Mouse (Mus musculus) limb, embryonic 11.5 days (tissue): Measurements from ENCODE around the gene Atad3a. TPM values are rescaled to one million over a fixed set of nuclear protein-coding genes. Genes with fewer than 3 reads are reported as not detected.

Source experiments
- ATAC-seq: fragments of 200-750 bp; cut with Nextera tagmentation; 2 replicates; pipeline ENCODE4 v1.8.0; 2017; ENCODE audit warnings: low read depth; ENCODE audit not compliant: insufficient number of reproducible peaks, low FRiP score, low TSS enrichment
- DNase-seq: peaks from one replicate; pipeline ENCODE4 v3.0.0-alpha.2; 2015; ENCODE audit warnings: low spot score
- H3K27ac ChIP-seq: fragments of 300-500 bp; sonication (generic); replicated peaks from 2 replicates; pipeline ENCODE4 v1.5.1; 2014; ENCODE audit warnings: low read depth, mild to moderate bottlenecking, low read length
- H3K27me3 ChIP-seq: fragments of 300-500 bp; sonication (generic); 2 replicates; pipeline ENCODE4 v1.6.1; 2014; ENCODE audit warnings: mild to moderate bottlenecking, low read length, mixed read lengths; ENCODE audit not compliant: control insufficient read depth, insufficient read depth
- H3K36me3 ChIP-seq: fragments of 300-500 bp; sonication (generic); 2 replicates; pipeline ENCODE4 v1.6.1; 2014; ENCODE audit warnings: mild to moderate bottlenecking, low read length, moderate library complexity, mixed read lengths; ENCODE audit not compliant: control insufficient read depth, insufficient read depth
- H3K4me1 ChIP-seq: fragments of 300-500 bp; sonication (generic); 2 replicates; pipeline ENCODE4 v1.6.1; 2014; ENCODE audit warnings: low read length, mixed read lengths; ENCODE audit not compliant: control insufficient read depth, insufficient read depth
- H3K4me2 ChIP-seq: fragments of 300-500 bp; sonication (generic); 2 replicates; pipeline ENCODE4 v1.6.1; 2014; ENCODE audit warnings: low read depth, mild to moderate bottlenecking, moderate library complexity; ENCODE audit not compliant: severe bottlenecking
- H3K4me3 ChIP-seq: fragments of 300-500 bp; sonication (generic); 2 replicates; pipeline ENCODE4 v1.5.1; 2014; ENCODE audit warnings: low read depth, low read length
- H3K9ac ChIP-seq: fragments of 300-500 bp; sonication (generic); 2 replicates; pipeline ENCODE4 v1.6.1; 2014; ENCODE audit warnings: mild to moderate bottlenecking, low read length
- H3K9me3 ChIP-seq: fragments of 300-500 bp; sonication (generic); 2 replicates; pipeline ENCODE4 v1.6.1; 2016; ENCODE audit warnings: low read length; ENCODE audit not compliant: control insufficient read depth
- WGBS: fragments of 180-500 bp; shearing (Covaris S2); extraction: QIAGEN DNeasy Blood & Tissue Kit; methylation state at CpG from one replicate; pipeline ENCODE4 v1.1.7; 2014; 5-methylcytosine and 5-hydroxymethylcytosine counted together
- polyA plus RNA-seq: library from polyadenylated mRNA; unstranded; fragments of >200 nt; fragmentation: Nextera tagmentation; extraction: Ambion mirVana; gene quantifications from 2 replicates; pipeline ENCODE4 v1.2.1, GENCODE M21; 2014

Gene Atad3a
- 103 and 104 TPM in 2 replicates for polyA plus RNA-seq

DNA sequence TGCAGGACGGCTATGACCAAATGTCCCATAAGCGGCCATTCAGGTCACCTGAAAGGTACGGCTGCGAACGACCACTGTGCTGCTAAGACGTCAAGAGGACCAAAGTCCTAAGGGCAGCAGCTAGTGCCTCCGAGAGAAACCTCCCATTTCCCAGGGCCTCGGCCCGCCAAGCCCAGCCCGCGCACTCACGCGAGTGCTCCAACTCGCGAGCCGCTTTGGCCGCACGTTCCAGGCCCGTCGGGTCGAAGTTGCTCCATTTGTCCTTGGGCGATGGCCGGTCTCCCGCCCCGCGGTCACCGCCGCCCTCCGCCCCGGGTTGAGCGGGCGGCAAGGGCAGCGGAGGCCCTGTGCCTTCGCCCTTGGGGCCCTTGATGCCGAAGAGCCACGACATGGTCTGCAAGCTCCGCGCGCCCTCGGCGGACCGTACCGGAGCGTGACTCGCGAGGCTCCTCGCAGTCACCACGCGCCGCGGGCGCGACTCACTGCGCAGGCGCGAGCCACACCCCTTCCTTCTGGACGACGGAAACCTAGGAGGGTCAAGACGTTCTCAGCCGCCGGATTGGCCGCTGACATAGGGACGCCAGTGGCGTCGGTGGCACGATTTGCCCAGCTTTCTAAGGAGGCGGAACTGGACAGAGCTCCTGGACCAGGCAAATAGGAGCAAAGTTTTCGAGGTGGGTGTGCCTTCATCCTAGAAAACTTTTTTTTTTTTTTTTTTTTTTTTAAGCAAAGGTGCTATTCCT, at the start of gene Atad3a:
Gene Atad3a, minus strand, starts transcription at position 481 of the 743 bp plus-strand sequence.
- H3K36me3 ChIP-seq, result peaks cover 7% of the 10 kb centered on the region
- H3K4me2 ChIP-seq, result peak within 1 kb of the TSS; percentile 85
- H3K27me3 ChIP-seq, result no peaks in the 10 kb centered on the region
- peak; percentile 97 for DNase-seq
- H3K9me3 ChIP-seq, result no peaks in the 10 kb centered on the region
- peak; percentile 96 for ATAC-seq
- WGBS, result under 1% methylated on average over 68 of the region's 68 CpGs
- H3K9ac ChIP-seq, result peak within 1 kb of the TSS; percentile 78
- H3K4me1 ChIP-seq, result peaks cover 12% of the 10 kb centered on the region
- H3K4me3 ChIP-seq, result peak within 1 kb of the TSS; percentile 89
- no peak within 1 kb of the TSS for H3K27ac ChIP-seq

DNA sequence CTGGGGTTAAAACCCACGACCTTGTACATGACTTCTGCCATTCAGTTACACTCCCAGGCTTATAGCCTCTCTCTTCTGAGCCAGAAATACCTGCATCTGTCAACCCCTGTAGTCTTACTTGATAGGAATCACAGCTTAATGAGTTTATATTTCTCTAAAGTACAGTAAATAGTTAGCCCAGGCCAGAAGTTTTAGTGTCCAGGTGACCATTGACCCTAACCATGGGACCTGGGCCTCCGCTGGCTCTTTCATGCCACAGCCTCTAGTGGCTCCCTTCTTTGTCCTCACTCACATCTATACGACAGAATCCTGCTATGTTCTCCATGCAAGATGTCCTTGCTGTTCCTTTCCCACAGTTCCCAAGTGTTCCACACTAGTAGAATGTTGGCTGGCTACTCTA, 46.9 kb upstream of the Atad3a start:
- Histone ChIP-seq H3K4me1 (peaks cover 9% of the 10 kb centered on the region; the same call in 1 of the 2 replicates), H3K4me3 (no peak overlapping the region), H3K27me3 (no peaks in the 10 kb centered on the region), H3K4me2 (no peak overlapping the region), H3K27ac (no peak overlapping the region), H3K9me3 (no peaks in the 10 kb centered on the region), H3K9ac (no peak overlapping the region), H3K36me3 (peaks cover 23% of the 10 kb centered on the region)
- ATAC-seq (no peak), DNase-seq (no peak)
- 91% methylated on average over 3 of the region's 3 CpGs for WGBS

DNA sequence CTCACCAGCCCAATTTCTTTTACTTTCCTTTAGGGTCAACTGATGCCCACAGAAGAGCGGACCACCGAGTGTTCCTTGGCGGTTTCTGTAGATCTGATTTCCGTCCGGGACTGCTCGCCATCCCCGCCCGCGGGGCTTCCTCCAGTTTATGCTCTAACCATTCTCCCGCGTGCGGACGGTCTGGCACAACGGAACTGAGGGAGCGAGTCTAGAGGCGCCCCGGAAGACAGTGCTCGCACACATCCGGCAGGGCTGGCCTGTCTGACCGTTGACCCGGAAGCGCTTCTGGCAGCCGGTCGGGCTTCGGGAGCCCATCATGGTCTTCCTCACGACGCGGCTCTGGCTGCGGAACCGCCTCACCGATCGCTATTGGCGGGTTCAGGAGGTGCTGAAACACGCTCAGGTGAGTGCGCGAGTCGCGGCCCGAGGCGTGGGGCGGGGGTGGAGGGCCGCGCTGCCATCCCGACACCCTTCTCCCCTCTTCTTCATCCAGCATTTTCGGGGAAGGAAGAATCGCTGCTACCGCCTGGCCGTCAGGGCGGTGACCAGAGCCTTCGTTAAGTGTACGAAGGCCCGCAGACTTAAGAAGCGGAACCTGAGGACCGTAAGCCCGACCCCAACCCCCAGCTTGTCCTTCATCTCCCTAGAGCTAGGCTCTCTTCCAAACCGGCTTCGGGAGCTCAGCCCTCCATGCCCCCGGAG, 42.6 kb upstream of the Atad3a start:
- peak overlapping the region; percentile 74 for H3K9ac ChIP-seq
- peak; percentile 93 for ATAC-seq
- WGBS, result under 1% methylated on average over 56 of the region's 58 CpGs
- H3K36me3 ChIP-seq, result peaks cover 11% of the 10 kb centered on the region
- H3K27me3 ChIP-seq, result no peaks in the 10 kb centered on the region
- H3K4me2 ChIP-seq, result peak overlapping the region; percentile 55
- peak; percentile 99 for DNase-seq
- no peaks in the 10 kb centered on the region for H3K9me3 ChIP-seq
- H3K4me3 ChIP-seq, result peak overlapping the region; percentile 82
- no peak overlapping the region for H3K27ac ChIP-seq
- H3K4me1 ChIP-seq, result peaks cover 9% of the 10 kb centered on the region; the same call in 1 of the 2 replicates

DNA sequence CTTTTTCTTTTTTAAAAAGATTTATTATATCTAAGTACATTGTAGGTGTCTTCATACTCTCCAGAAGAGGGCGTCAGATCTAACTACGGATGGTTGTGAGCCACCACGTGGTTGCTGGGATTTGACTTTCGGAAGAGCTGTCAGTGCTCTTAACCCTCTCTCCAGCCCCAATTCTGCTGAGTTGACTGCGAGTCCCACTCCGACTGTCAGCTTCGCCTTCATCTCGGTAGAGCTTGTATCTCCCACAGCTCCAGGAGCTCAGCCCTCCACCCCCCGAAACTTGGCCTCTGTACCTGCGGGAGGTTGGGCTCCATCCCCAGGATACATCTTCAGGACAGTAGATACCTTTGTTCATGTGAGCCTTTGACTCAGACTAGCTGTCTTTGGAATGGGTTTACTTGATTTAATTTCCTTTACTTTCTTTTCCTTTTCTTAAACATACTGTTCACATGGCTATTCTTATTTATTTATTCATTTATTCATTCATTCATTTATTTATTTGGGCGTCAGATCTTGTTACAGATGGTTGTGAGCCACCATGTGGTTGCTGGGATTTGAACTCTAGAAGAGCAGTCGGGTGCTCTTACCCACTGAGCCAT, 41.9 kb upstream of the Atad3a start, which contains the start of gene Mrpl20:
Gene Mrpl20, plus strand, starts transcription at position 138 of the 599 bp plus-strand sequence.
- 10% methylated on average over 12 of the region's 12 CpGs for WGBS
- H3K4me2 ChIP-seq, result peak within 1 kb of the TSS; percentile 55
- H3K9ac ChIP-seq, result peak within 1 kb of the TSS; percentile 74
- H3K27me3 ChIP-seq, result no peaks in the 10 kb centered on the region
- ATAC-seq, result no peak
- no peak within 1 kb of the TSS for H3K27ac ChIP-seq
- H3K9me3 ChIP-seq, result no peaks in the 10 kb centered on the region
- peak within 1 kb of the TSS; percentile 82 for H3K4me3 ChIP-seq
- H3K4me1 ChIP-seq, result peaks cover 9% of the 10 kb centered on the region; the same call in 1 of the 2 replicates
- peak; percentile 34 for DNase-seq
- peaks cover 4% of the 10 kb centered on the region; the same call in 1 of the 2 replicates for H3K36me3 ChIP-seq

DNA sequence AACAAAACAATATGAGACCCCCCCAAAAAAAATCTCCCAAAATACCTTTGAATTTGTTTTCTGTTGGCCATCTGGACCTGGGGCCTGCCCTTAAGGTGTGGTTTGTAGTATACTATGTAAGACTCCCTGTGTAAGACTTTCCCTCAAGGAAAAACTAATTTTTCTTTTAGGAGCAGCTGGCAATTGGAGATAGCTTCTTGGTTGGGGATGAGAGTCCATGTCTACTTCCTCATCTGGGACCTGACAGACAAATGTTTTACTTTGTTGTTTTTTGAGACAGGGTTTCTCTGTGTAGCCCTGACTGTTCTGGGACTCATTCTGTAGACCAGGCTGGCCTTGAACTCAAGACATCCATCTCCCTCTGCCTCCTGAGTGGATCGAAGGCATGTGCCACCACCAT, 41.2 kb upstream of the Atad3a start:
- H3K4me2 ChIP-seq, result no peak overlapping the region

DNA sequence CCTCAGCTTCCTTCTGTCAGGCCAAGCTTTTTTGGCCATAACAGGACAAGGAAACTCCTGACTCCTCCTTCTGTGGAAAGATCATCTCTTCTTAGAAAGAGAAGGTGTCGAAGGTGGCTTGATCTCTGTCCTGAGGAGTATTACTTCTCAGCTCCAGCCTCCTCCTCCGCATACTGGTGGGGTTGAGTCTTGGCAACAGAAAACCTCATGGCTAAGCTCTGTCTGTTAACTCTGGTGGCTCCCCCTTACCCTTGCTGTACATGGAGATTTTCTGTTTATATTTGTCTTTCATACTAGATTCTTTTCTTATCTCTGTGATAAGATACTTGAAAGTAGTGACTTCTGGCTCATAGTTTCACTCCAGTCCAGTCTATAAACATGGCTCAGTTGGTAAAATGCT, 32.8 kb upstream of the Atad3a start:
- ATAC-seq (no peak), DNase-seq (no peak)
- H3K4me3 ChIP-seq, result no peak overlapping the region
- no peaks in the 10 kb centered on the region for H3K4me1 ChIP-seq
- no peaks in the 10 kb centered on the region for H3K9me3 ChIP-seq
- H3K36me3 ChIP-seq, result no peaks in the 10 kb centered on the region
- WGBS, result 79% methylated on average over 2 of the region's 2 CpGs
- no peak overlapping the region for H3K4me2 ChIP-seq
- no peaks in the 10 kb centered on the region for H3K27me3 ChIP-seq
- H3K27ac ChIP-seq, result no peak overlapping the region
- no peak overlapping the region for H3K9ac ChIP-seq

More for the DNA sequence above, 41.2 kb upstream of the Atad3a start:
- DNase-seq (no peak), ATAC-seq (no peak)
- 100% methylated on average over 1 of the region's 1 CpGs for WGBS
- Histone ChIP-seq H3K4me3 (no peak overlapping the region), H3K36me3 (no peaks in the 10 kb centered on the region), H3K4me1 (peaks cover 9% of the 10 kb centered on the region; the same call in 1 of the 2 replicates), H3K9ac (no peak overlapping the region), H3K9me3 (no peaks in the 10 kb centered on the region), H3K27ac (no peak overlapping the region), H3K27me3 (no peaks in the 10 kb centered on the region)

DNA sequence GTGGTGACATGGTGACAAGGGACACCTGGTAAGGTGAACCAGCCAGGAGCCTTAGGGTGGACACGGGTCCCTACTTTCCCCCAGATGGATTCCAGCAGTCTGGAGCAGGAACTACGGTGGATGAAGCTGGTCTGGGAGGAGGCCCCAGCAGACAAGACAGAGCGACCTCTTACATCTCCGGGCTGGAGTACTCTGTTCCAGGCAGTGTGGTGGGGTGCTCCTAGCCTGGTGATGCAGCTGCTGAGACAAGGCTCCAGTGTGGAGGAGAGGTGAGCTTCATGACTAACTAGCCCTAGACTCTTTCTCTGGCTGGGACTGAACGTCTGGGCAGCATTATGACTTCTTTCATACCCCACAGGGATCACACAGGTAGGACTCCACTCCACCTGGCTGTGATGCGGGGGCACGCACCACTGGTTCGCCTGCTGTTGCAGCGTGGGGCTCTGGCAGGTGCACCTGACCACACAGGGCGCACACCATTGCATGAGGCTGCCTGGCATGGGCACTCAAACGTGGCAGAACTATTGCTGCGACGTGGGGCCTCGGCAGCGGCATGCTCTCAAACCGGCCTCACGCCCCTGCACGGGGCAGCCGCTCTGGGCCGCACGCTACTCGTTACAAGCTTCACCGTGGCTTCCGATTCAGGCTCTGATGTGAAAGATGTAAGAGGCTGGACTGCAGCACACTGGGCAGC, 30.5 kb upstream of the Atad3a start:
- no peak overlapping the region for H3K27ac ChIP-seq
- no peaks in the 10 kb centered on the region for H3K27me3 ChIP-seq
- no peak overlapping the region for H3K4me2 ChIP-seq
- 77% methylated on average over 24 of the region's 24 CpGs for WGBS
- H3K36me3 ChIP-seq, result no peaks in the 10 kb centered on the region
- no peaks in the 10 kb centered on the region for H3K9me3 ChIP-seq
- H3K4me3 ChIP-seq, result no peak overlapping the region
- ATAC-seq, result no peak
- no peaks in the 10 kb centered on the region for H3K4me1 ChIP-seq
- no peak overlapping the region for H3K9ac ChIP-seq
- DNase-seq, result no peak

DNA sequence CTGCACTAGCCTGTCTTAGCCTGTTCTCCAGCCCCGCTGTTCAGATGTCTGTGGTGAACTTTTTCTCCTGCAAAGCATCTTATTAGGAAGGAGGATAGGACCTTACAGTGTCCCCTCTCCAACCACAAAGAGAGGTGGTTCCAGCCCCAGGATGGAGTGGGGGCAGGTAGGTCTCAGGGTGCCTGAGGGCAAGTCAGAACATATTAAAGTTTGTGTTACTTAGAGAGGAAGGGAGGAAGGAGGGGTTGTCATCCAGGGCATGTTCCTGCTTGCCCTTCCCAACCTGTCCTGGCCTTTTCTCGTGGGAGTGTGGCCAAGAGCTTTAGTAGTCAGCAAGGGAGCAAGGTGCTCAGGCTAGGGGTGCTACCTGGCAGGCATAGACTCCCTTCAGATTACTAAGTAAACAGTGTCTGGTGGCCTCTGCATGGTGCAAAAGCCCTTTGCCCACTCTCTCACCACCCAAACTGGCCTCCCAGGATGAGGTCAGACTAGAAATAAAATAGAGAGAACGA, 29.8 kb upstream of the Atad3a start:
- Histone ChIP-seq H3K36me3 (no peaks in the 10 kb centered on the region), H3K9me3 (no peaks in the 10 kb centered on the region), H3K9ac (no peak overlapping the region; the same call in 1 of the 2 replicates), H3K4me3 (no peak overlapping the region), H3K27ac (no peak overlapping the region), H3K4me1 (no peaks in the 10 kb centered on the region), H3K4me2 (no peak overlapping the region), H3K27me3 (no peaks in the 10 kb centered on the region)
- 61% methylated on average over 3 of the region's 3 CpGs for WGBS
- DNase-seq (no peak), ATAC-seq (no peak)
